Mouse (Mus musculus): Measurements from ENCODE around the gene Slc26a1. TPM values are rescaled to one million over a fixed set of nuclear protein-coding genes. Genes with fewer than 3 reads are reported as not detected.

Slc26a1 gene
- polyA plus RNA-seq, 1 experiment from 2014 or later, result 2.1 TPM

DNA sequence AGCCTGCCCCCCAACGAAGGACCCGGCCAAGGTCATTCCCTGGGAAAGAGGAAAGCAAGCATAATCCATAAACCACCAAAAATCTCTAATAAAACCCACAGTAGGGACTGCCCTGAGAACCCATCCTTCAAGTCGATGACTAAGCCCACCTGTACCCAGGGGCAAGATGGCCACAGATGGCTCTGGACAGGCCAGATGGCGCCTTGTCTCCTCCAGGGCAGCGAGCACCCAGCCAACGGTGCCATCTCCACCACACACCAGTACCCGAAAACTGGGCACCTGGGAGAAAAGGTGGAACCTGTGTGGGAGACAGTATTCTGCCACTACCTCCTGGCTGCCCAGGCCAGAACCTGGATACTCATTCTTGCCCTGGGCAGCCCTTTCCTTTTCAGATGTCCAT lies 25.0 kb downstream of the Slc26a1 start:
- Histone ChIP-seq H3K9ac (ENCODE audit: low read depth, low read length) (no peak overlapping the region), H3K27ac (ENCODE audit: low read depth, low read length) (no peak overlapping the region), H3K36me3 (ENCODE audit: control insufficient read depth, insufficient read depth) (peaks cover 91% of the 10 kb centered on the region), H3K27me3 (replicated peaks; ENCODE audit: control insufficient read depth, insufficient read depth, low read length) (no peaks in the 10 kb centered on the region), H3K9me3 (ENCODE audit: control insufficient read depth) (no peaks in the 10 kb centered on the region), H3K4me1 (replicated peaks; ENCODE audit: control insufficient read depth, insufficient read depth, low read length) (0 out of 2 replicates have a peak, but pooled peaks cover 3% of the 10 kb centered on the region), H3K4me3 (ENCODE audit: low read depth, low read length) (no peak overlapping the region), H3K4me2 (replicated peaks; ENCODE audit: low read depth) (no peak overlapping the region)
- no peak for ATAC-seq
- no peak for TF ChIP-seq CTCF (IDR thresholded peaks at IDR 0.05; ENCODE audit: low read depth)
- WGBS, result 93% methylated on average over 7 of the region's 7 CpGs

DNA sequence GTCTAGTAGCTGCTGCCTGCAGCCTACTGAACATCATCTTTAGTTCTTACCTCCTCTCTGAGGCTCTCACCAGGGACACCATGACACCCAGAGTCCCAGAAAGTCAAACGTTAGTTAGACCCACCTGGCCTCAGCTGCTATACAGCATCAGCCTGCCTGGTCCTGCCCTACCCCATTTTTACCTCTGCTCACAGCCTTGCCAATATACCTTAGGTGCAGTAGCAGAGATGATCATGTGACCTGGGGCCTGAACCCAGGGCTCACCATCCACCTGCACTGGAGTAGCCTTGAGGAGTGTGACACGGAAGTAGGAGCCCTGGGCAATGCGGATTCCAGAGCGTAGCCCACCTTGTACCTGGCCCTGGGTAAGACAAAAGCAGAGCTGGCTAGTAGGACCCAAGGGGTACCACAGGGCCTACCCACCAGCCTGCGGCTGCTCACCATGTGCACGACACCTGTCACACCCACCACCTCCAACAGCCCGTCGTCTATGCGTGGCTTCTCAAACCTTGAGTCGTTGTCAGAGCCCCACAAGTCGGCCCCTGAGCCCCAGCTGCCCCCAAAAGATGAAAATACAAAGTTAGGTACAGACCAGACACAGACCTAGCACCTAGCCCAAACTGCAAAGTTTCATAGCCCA lies 26.3 kb downstream of the Slc26a1 start:
- H3K27ac ChIP-seq (ENCODE audit: low read depth, low read length), result no peak overlapping the region
- H3K4me1 ChIP-seq (replicated peaks; ENCODE audit: control insufficient read depth, insufficient read depth, low read length), result 0 out of 2 replicates have a peak, but pooled peaks cover 3% of the 10 kb centered on the region
- TF ChIP-seq CTCF (IDR thresholded peaks at IDR 0.05; ENCODE audit: low read depth), result no peak
- H3K4me3 ChIP-seq (ENCODE audit: low read depth, low read length), result no peak overlapping the region
- H3K9me3 ChIP-seq (ENCODE audit: control insufficient read depth), result no peaks in the 10 kb centered on the region
- WGBS, result 84% methylated on average over 11 of the region's 11 CpGs
- peaks cover 86% of the 10 kb centered on the region for H3K36me3 ChIP-seq (ENCODE audit: control insufficient read depth, insufficient read depth)
- H3K27me3 ChIP-seq (replicated peaks; ENCODE audit: control insufficient read depth, insufficient read depth, low read length), result no peaks in the 10 kb centered on the region
- H3K9ac ChIP-seq (ENCODE audit: low read depth, low read length), result no peak overlapping the region
- ATAC-seq, result no peak
- H3K4me2 ChIP-seq (replicated peaks; ENCODE audit: low read depth), result no peak overlapping the region

DNA sequence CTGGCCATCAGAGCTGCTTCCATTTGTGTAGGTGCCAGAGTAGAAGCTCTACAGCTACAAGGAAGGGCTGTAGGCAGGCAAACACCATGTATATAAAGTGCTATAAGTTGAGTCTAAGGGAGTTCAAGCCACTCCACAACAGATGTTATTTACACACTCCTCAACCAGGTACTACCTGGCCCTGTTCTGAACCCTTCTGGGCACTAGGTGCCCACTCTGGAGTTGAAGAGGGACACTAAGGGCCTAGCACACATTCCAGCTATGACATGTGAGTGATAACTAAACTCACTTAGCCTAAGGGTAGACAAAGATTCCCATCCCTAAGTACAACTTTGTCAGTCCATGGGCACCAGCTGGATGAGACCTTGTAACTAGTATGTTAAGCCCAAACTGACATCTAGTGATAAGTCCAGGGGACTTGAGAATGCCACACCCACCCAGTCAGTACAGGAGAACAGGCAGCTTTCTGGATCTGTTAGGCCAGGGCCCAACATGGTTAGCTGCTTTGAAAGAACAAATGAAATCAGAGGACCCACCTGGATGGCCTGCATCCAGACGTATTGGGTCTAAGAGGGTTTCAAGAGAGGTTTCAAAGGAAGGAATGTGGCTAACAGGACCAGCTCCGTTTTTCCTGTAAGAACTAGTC lies 27.4 kb downstream of the Slc26a1 start:
- no peaks in the 10 kb centered on the region for H3K9me3 ChIP-seq (ENCODE audit: control insufficient read depth)
- no peak for TF ChIP-seq CTCF (IDR thresholded peaks at IDR 0.05; ENCODE audit: low read depth)
- H3K9ac ChIP-seq (ENCODE audit: low read depth, low read length), result no peak overlapping the region
- 93% methylated on average over 2 of the region's 2 CpGs for whole genome bisulfite sequencing
- no peak overlapping the region for H3K27ac ChIP-seq (ENCODE audit: low read depth, low read length)
- H3K4me2 ChIP-seq (replicated peaks; ENCODE audit: low read depth), result no peak overlapping the region
- H3K4me1 ChIP-seq (replicated peaks; ENCODE audit: control insufficient read depth, insufficient read depth, low read length), result no peaks in the 10 kb centered on the region
- no peak for ATAC-seq
- peaks cover 78% of the 10 kb centered on the region for H3K36me3 ChIP-seq (ENCODE audit: control insufficient read depth, insufficient read depth)
- H3K4me3 ChIP-seq (ENCODE audit: low read depth, low read length), result no peak overlapping the region
- H3K27me3 ChIP-seq (replicated peaks; ENCODE audit: control insufficient read depth, insufficient read depth, low read length), result no peaks in the 10 kb centered on the region

DNA sequence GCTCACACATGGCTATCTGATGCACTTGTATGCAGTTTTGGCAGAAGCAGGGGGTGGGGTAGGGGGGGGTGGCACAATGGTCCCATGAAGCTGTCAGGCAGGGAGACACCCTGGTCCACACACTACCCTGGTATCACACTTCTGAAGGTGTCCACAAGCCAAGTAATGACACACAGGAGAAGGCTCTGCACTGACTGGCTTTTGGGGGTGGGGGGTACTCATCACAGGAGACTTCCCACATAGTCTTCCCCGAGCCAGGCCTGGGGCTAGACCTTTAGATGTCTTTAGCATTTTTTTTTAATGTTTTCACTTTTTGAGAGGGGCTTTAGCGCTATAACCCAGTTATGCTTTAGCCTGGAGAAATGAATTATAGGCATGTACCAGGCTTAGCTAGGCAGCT lies 28.1 kb downstream of the Slc26a1 start:
- Histone ChIP-seq H3K9ac (ENCODE audit: low read depth, low read length) (no peak overlapping the region), H3K36me3 (ENCODE audit: control insufficient read depth, insufficient read depth) (peaks cover 78% of the 10 kb centered on the region), H3K27me3 (replicated peaks; ENCODE audit: control insufficient read depth, insufficient read depth, low read length) (no peaks in the 10 kb centered on the region), H3K4me3 (ENCODE audit: low read depth, low read length) (no peak overlapping the region), H3K4me1 (replicated peaks; ENCODE audit: control insufficient read depth, insufficient read depth, low read length) (no peaks in the 10 kb centered on the region), H3K27ac (ENCODE audit: low read depth, low read length) (no peak overlapping the region), H3K9me3 (ENCODE audit: control insufficient read depth) (no peaks in the 10 kb centered on the region), H3K4me2 (replicated peaks; ENCODE audit: low read depth) (no peak overlapping the region)
- TF ChIP-seq CTCF (IDR thresholded peaks at IDR 0.05; ENCODE audit: low read depth), result no peak
- ATAC-seq, result no peak
- 91% methylated on average over 2 of the region's 2 CpGs for WGBS

DNA sequence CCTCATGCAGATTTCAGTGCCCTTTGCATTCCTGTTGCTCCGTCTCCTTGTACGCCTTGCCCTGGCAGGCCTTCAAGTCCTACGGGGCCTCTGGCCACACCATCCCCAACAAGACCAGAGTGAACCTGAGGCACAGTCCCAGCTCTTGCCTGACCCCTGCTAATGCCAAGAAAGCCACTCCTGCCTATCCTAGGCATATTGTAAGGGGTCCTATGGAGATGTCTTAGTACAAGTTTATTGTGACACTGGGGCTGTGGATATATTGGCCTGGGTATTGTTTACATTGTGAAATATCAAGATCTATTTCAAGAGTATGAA lies 29.1 kb downstream of the Slc26a1 start:
- no peak for TF ChIP-seq CTCF (IDR thresholded peaks at IDR 0.05; ENCODE audit: low read depth)
- Histone ChIP-seq H3K9ac (ENCODE audit: low read depth, low read length) (no peak overlapping the region), H3K4me1 (replicated peaks; ENCODE audit: control insufficient read depth, insufficient read depth, low read length) (no peaks in the 10 kb centered on the region), H3K4me2 (replicated peaks; ENCODE audit: low read depth) (no peak overlapping the region), H3K4me3 (ENCODE audit: low read depth, low read length) (no peak overlapping the region), H3K9me3 (ENCODE audit: control insufficient read depth) (no peaks in the 10 kb centered on the region), H3K27me3 (replicated peaks; ENCODE audit: control insufficient read depth, insufficient read depth, low read length) (no peaks in the 10 kb centered on the region), H3K27ac (ENCODE audit: low read depth, low read length) (no peak overlapping the region), H3K36me3 (ENCODE audit: control insufficient read depth, insufficient read depth) (peaks cover 70% of the 10 kb centered on the region)
- 84% methylated on average over 3 of the region's 3 CpGs for WGBS
- no peak for ATAC-seq

DNA sequence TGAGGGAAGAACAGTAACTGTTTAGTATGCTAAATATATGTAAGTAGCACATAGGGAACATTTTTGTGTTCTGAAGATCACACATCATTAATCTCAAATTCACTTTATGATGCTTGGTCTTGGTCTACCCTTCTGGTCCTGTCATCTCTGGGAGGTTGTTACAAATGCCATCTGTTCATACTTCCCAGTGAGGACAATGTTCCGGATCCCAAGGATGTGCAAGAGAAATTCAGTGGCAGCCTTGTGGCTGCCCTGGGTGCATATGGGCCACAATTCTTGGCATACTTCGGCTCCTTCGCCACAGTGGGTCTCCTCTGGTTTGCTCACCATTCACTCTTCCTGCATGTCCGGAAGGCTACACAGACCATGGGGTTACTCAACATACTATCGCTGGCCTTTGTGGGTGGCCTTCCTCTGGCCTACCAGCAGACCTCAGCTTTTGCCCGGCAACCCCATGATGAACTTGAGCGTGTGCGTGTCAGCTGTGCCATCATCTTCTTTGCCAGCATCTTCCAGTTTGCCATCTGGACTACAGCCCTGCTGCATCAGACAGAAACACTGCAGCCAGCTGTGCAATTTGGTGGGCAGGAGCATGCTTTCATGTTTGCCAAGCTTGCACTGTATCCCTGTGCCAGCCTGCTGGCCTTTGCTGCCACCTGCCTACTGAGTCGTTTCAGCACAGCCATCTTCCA lies 29.6 kb downstream of the Slc26a1 start:
- Histone ChIP-seq H3K9me3 (ENCODE audit: control insufficient read depth) (no peaks in the 10 kb centered on the region), H3K27ac (ENCODE audit: low read depth, low read length) (no peak overlapping the region), H3K4me2 (replicated peaks; ENCODE audit: low read depth) (no peak overlapping the region), H3K9ac (ENCODE audit: low read depth, low read length) (no peak overlapping the region), H3K4me1 (replicated peaks; ENCODE audit: control insufficient read depth, insufficient read depth, low read length) (no peaks in the 10 kb centered on the region), H3K36me3 (ENCODE audit: control insufficient read depth, insufficient read depth) (peaks cover 66% of the 10 kb centered on the region), H3K27me3 (replicated peaks; ENCODE audit: control insufficient read depth, insufficient read depth, low read length) (no peaks in the 10 kb centered on the region), H3K4me3 (ENCODE audit: low read depth, low read length) (no peak overlapping the region)
- WGBS, result 92% methylated on average over 9 of the region's 9 CpGs
- no peak for ATAC-seq
- TF ChIP-seq CTCF (IDR thresholded peaks at IDR 0.05; ENCODE audit: low read depth), result peak; percentile 42

All from intestine, postnatal 0 days (tissue).